Mouse (Mus musculus): ENCODE results near the gene Prkcb. TPM values are rescaled to one million over a fixed set of nuclear protein-coding genes. Genes with fewer than 3 reads are reported as not detected.

The Prkcb gene
- polyA plus RNA-seq, 1 experiment from 2014 or later: 4.8 TPM

DNA sequence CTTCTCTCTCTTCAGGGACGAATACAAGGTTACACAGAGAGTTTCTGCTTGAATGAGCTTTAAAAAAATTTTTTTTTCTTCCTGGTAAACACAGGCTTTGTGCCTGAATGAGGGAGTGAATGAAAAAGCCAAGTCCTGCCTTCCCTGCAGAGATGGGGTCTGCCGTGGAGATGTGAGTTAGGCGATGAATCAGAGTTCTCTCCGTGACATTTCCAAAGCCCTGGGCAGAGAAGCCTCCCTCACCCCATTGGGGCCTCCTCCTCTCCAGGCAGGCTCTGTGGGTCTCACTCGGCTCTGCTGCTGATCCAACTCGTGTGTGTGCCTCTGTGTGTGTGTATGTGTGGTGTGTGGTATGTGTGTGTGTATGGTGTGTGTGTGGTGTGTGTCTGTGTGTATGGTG, 101.1 kb downstream of the Prkcb start:
- no peaks in the 10 kb centered on the region for H3K36me3 ChIP-seq (ENCODE audit: insufficient read depth, low read length)
- H3K4me1 ChIP-seq (ENCODE audit: insufficient read depth, low read length): no peaks in the 10 kb centered on the region
- no peak overlapping the region for H3K9ac ChIP-seq (replicated peaks; ENCODE audit: low read length)
- H3K9me3 ChIP-seq (ENCODE audit: low read length): no peaks in the 10 kb centered on the region
- H3K27me3 ChIP-seq (ENCODE audit: insufficient read depth, low read length): no peaks in the 10 kb centered on the region
- 0 out of 2 replicates have a peak, but pooled peaks have one; percentile 23 for ATAC-seq (ENCODE audit: low FRiP score, low TSS enrichment)
- no peak overlapping the region for H3K4me3 ChIP-seq (ENCODE audit: low read length)
- 45% methylated on average over 6 of the region's 6 CpGs for WGBS
- no peak overlapping the region for H3K4me2 ChIP-seq (replicated peaks; ENCODE audit: low read depth, low read length)
- H3K27ac ChIP-seq (ENCODE audit: low read length): no peak overlapping the region

DNA sequence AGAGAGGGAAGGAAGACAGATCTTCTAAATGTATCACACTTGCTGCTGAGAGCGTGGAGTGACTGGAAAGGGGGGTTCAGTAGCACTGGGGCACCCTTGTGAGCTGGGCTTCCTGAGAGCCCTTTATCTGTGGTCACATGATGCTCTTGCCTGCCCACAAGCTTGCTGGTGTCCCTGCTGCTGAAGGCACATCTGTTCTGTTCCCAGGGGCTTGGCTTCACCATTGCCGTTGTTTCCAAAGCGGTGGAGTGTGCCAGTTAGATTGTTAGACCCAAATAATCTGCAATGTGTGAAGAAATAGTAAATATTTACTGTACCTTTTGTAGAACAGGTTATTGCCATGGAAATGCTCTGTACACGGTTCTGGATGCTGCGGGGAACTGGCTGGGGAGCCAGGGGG, 101.6 kb downstream of the Prkcb start:
- Histone ChIP-seq H3K27me3 (ENCODE audit: insufficient read depth, low read length) (no peaks in the 10 kb centered on the region), H3K4me1 (ENCODE audit: insufficient read depth, low read length) (no peaks in the 10 kb centered on the region), H3K9ac (replicated peaks; ENCODE audit: low read length) (no peak overlapping the region), H3K9me3 (ENCODE audit: low read length) (no peaks in the 10 kb centered on the region), H3K4me3 (ENCODE audit: low read length) (no peak overlapping the region), H3K27ac (ENCODE audit: low read length) (no peak overlapping the region), H3K4me2 (replicated peaks; ENCODE audit: low read depth, low read length) (no peak overlapping the region), H3K36me3 (ENCODE audit: insufficient read depth, low read length) (no peaks in the 10 kb centered on the region)
- WGBS: 66% methylated on average over 5 of the region's 5 CpGs
- no peak for ATAC-seq (ENCODE audit: low FRiP score, low TSS enrichment)

- no peak for ATAC-seq (ENCODE audit: low FRiP score, low TSS enrichment)
- Histone ChIP-seq H3K9me3 (ENCODE audit: low read length) (no peaks in the 10 kb centered on the region), H3K4me3 (ENCODE audit: low read length) (no peak overlapping the region), H3K27me3 (ENCODE audit: insufficient read depth, low read length) (no peaks in the 10 kb centered on the region), H3K36me3 (ENCODE audit: insufficient read depth, low read length) (no peaks in the 10 kb centered on the region), H3K4me2 (replicated peaks; ENCODE audit: low read depth, low read length) (no peak overlapping the region), H3K9ac (replicated peaks; ENCODE audit: low read length) (no peak overlapping the region), H3K4me1 (ENCODE audit: insufficient read depth, low read length) (no peaks in the 10 kb centered on the region), H3K27ac (ENCODE audit: low read length) (no peak overlapping the region)
- 67% methylated on average over 4 of the region's 4 CpGs for WGBS
These were observed 102.1 kb downstream of the Prkcb start for GRCm38 (mm10) chr7:122390683-122391082.

GRCm38 (mm10) chr7:122391382-122391781, 102.8 kb downstream of the Prkcb start:
- Histone ChIP-seq H3K4me2 (replicated peaks; ENCODE audit: low read depth, low read length) (no peak overlapping the region), H3K9ac (replicated peaks; ENCODE audit: low read length) (no peak overlapping the region), H3K4me1 (ENCODE audit: insufficient read depth, low read length) (no peaks in the 10 kb centered on the region), H3K4me3 (ENCODE audit: low read length) (no peak overlapping the region), H3K9me3 (ENCODE audit: low read length) (no peaks in the 10 kb centered on the region), H3K36me3 (ENCODE audit: insufficient read depth, low read length) (no peaks in the 10 kb centered on the region), H3K27me3 (ENCODE audit: insufficient read depth, low read length) (no peaks in the 10 kb centered on the region), H3K27ac (ENCODE audit: low read length) (no peak overlapping the region)
- 79% methylated on average over 3 of the region's 3 CpGs for WGBS
- no peak for ATAC-seq (ENCODE audit: low FRiP score, low TSS enrichment)

DNA sequence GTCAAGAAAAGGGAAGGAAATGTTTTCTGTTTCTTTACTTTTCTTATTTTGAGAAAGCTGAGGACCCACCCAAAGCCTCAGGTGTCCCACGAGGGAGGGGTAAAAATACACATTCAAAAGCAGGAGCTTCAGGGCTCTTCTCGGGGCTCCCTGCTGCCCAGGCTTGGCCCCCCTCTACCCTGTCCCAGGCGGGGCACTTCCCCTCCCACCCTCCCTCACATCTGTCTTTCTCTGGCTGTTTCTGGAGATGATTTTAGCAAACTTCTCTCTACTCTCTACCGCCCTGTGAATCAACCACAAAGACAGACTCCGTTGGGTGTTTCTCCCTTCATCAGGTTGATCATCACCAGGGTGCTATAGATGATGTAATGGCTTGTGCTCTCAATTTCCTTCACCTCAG, 105.4 kb downstream of the Prkcb start:
- no peak overlapping the region for H3K4me3 ChIP-seq (ENCODE audit: low read length)
- H3K4me2 ChIP-seq (replicated peaks; ENCODE audit: low read depth, low read length): no peak overlapping the region
- no peak overlapping the region for H3K27ac ChIP-seq (ENCODE audit: low read length)
- no peaks in the 10 kb centered on the region for H3K27me3 ChIP-seq (ENCODE audit: insufficient read depth, low read length)
- H3K9me3 ChIP-seq (ENCODE audit: low read length): no peaks in the 10 kb centered on the region
- no peak overlapping the region for H3K9ac ChIP-seq (replicated peaks; ENCODE audit: low read length)
- ATAC-seq (ENCODE audit: low FRiP score, low TSS enrichment): no peak
- WGBS: 49% methylated on average over 5 of the region's 5 CpGs
- H3K36me3 ChIP-seq (ENCODE audit: insufficient read depth, low read length): no peaks in the 10 kb centered on the region
- H3K4me1 ChIP-seq (ENCODE audit: insufficient read depth, low read length): no peaks in the 10 kb centered on the region

DNA sequence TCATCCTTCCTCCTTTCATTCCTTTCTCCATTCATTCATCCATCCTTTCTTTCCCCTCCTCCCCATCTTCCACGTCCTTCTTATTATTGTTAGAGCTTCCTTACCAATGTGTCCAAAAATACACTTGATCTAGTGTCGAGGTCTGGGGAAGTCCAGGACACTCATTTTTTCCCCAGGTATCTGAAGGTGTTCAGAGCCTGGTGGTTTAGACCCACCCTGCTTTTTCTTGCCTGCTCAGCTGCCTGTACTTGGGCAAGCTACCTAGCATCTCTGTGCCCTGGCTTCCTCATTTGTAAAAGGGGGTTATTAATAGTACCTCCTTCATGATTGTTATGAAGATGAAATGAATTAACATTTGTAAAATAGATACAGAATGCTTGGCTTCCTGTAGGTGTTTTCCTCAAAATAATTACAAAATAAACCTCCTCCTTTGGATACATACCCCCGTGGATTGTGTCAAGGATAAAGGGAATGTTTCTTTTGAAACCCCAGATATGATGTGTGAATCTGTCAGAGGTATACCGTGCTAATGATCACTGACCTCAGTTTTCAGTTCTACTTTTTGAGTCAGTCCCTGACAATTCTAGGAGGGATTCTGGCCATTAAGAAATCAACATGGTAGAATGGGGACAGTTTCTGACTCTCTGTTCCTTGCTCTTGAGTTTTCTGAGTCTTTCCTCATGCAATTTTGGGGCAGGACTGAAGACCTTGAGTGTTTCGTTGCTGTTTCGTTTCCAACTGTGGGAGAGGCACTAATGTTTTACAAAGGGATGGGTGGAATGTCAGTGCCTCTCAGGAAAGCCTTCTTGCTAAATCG, 106.8 kb downstream of the Prkcb start:
- 77% methylated on average over 7 of the region's 7 CpGs for WGBS
- no peaks in the 10 kb centered on the region for H3K36me3 ChIP-seq (ENCODE audit: insufficient read depth, low read length)
- ATAC-seq (ENCODE audit: low FRiP score, low TSS enrichment): no peak
- H3K27ac ChIP-seq (ENCODE audit: low read length): no peak overlapping the region
- H3K27me3 ChIP-seq (ENCODE audit: insufficient read depth, low read length): no peaks in the 10 kb centered on the region
- no peak overlapping the region for H3K9ac ChIP-seq (replicated peaks; ENCODE audit: low read length)
- no peaks in the 10 kb centered on the region for H3K4me1 ChIP-seq (ENCODE audit: insufficient read depth, low read length)
- H3K4me2 ChIP-seq (replicated peaks; ENCODE audit: low read depth, low read length): no peak overlapping the region
- H3K9me3 ChIP-seq (ENCODE audit: low read length): no peaks in the 10 kb centered on the region
- no peak overlapping the region for H3K4me3 ChIP-seq (ENCODE audit: low read length)

DNA sequence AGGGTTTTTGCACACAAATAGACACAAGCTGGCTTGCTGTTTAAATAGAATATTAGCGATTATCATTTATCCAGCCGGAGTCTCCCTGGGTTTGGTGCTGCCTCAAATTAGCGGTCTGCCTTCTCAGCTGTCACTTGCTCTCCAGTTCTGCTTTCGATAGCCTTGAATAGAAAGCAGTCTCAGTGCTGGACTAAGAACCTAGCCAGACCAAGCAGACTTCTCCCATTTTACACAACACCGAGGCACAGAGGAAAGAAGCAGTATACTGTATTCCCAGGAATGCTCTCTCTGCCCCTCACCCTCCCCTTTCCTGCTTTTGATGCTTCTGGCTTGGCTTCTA, 107.4 kb downstream of the Prkcb start:
- no peak overlapping the region for H3K4me2 ChIP-seq (replicated peaks; ENCODE audit: low read depth, low read length)
- no peaks in the 10 kb centered on the region for H3K9me3 ChIP-seq (ENCODE audit: low read length)
- WGBS: 82% methylated on average over 5 of the region's 5 CpGs
- H3K27me3 ChIP-seq (ENCODE audit: insufficient read depth, low read length): no peaks in the 10 kb centered on the region
- no peak overlapping the region for H3K9ac ChIP-seq (replicated peaks; ENCODE audit: low read length)
- ATAC-seq (ENCODE audit: low FRiP score, low TSS enrichment): no peak
- no peaks in the 10 kb centered on the region for H3K4me1 ChIP-seq (ENCODE audit: insufficient read depth, low read length)
- no peaks in the 10 kb centered on the region for H3K36me3 ChIP-seq (ENCODE audit: insufficient read depth, low read length)
- H3K4me3 ChIP-seq (ENCODE audit: low read length): no peak overlapping the region
- H3K27ac ChIP-seq (ENCODE audit: low read length): no peak overlapping the region

GRCm38 (mm10) chr7:122397699-122398098, 109.1 kb downstream of the Prkcb start:
- no peak overlapping the region for H3K4me3 ChIP-seq (ENCODE audit: low read length)
- H3K36me3 ChIP-seq (ENCODE audit: insufficient read depth, low read length): no peaks in the 10 kb centered on the region
- ATAC-seq (ENCODE audit: low FRiP score, low TSS enrichment): no peak
- WGBS: 89% methylated on average over 3 of the region's 3 CpGs
- H3K9ac ChIP-seq (replicated peaks; ENCODE audit: low read length): no peak overlapping the region
- H3K27ac ChIP-seq (ENCODE audit: low read length): no peak overlapping the region
- H3K4me2 ChIP-seq (replicated peaks; ENCODE audit: low read depth, low read length): no peak overlapping the region
- H3K4me1 ChIP-seq (ENCODE audit: insufficient read depth, low read length): no peaks in the 10 kb centered on the region
- no peaks in the 10 kb centered on the region for H3K9me3 ChIP-seq (ENCODE audit: low read length)
- no peaks in the 10 kb centered on the region for H3K27me3 ChIP-seq (ENCODE audit: insufficient read depth, low read length)

DNA sequence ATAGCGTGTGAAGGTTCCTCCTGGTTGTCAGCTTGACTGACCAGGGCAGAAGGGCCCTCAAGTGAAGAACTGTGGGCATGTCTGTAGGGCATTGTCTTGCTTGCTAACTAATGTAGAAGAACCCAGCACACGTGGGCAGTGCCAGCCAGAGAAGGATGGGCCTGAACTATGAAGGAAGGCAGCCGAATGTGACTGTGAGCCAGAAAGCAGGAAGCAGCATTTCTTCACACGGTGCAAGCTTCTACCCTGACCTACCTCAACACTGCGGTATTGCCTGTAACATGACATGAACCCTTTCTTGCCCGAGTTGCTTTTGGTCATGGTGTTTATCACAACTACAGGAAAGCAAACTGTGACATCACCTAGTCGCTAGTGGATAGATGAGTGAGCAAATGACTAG, 113.5 kb downstream of the Prkcb start:
- no peak for ATAC-seq (ENCODE audit: low FRiP score, low TSS enrichment)
- Histone ChIP-seq H3K4me3 (ENCODE audit: low read length) (no peak overlapping the region), H3K9me3 (ENCODE audit: low read length) (no peaks in the 10 kb centered on the region), H3K4me1 (ENCODE audit: insufficient read depth, low read length) (peaks cover 14% of the 10 kb centered on the region), H3K4me2 (replicated peaks; ENCODE audit: low read depth, low read length) (no peak overlapping the region), H3K27me3 (ENCODE audit: insufficient read depth, low read length) (no peaks in the 10 kb centered on the region), H3K27ac (ENCODE audit: low read length) (no peak overlapping the region), H3K36me3 (ENCODE audit: insufficient read depth, low read length) (no peaks in the 10 kb centered on the region), H3K9ac (replicated peaks; ENCODE audit: low read length) (no peak overlapping the region)
- 81% methylated on average over 7 of the region's 7 CpGs for WGBS

DNA sequence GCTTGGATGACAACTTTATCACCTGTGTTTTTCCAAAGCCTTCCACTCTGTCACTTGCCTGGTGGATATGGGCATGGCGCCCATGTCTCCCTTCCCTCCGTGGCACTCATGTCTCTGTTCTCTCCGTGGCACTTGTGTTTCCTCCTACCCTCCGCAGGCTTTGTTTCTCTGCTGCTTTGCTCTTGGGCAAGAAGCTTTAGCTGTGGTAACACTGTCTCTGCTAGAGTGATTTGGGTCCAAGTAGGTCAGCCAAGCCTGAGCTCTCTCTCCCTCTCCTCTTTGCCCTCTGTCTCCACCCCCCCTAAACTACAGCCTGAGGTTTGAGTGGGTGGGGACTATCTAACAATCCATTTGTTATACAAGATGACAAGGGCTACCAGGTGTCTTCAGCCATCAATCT, 114.8 kb downstream of the Prkcb start:
- Histone ChIP-seq H3K9ac (replicated peaks; ENCODE audit: low read length) (no peak overlapping the region), H3K4me3 (ENCODE audit: low read length) (no peak overlapping the region), H3K27me3 (ENCODE audit: insufficient read depth, low read length) (no peaks in the 10 kb centered on the region), H3K36me3 (ENCODE audit: insufficient read depth, low read length) (no peaks in the 10 kb centered on the region), H3K4me2 (replicated peaks; ENCODE audit: low read depth, low read length) (no peak overlapping the region), H3K9me3 (ENCODE audit: low read length) (no peaks in the 10 kb centered on the region), H3K27ac (ENCODE audit: low read length) (no peak overlapping the region), H3K4me1 (ENCODE audit: insufficient read depth, low read length) (peaks cover 14% of the 10 kb centered on the region)
- no peak for ATAC-seq (ENCODE audit: low FRiP score, low TSS enrichment)
- WGBS: 90% methylated on average over 4 of the region's 4 CpGs

All from kidney, embryonic 16.5 days (tissue).